Mouse (Mus musculus) midbrain, embryonic 11.5 days (tissue): ENCODE measurements around the gene Tcf7l1. TPM values are rescaled to one million over a fixed set of nuclear protein-coding genes. Genes with fewer than 3 reads are reported as not detected.

Experiments used
- ATAC-seq: fragments of 200-750 bp; cut with Nextera tagmentation; 2 replicates; pipeline ENCODE4 v1.8.0; 2017; ENCODE audit warnings: moderate TSS enrichment, moderate library complexity; ENCODE audit not compliant: low FRiP score
- DNase-seq: peaks from one replicate; pipeline ENCODE4 v3.0.0; 2015; ENCODE audit warnings: low spot score; ENCODE audit errors: missing footprints
- H3K27ac ChIP-seq: fragments of 300-500 bp; sonication (generic); 2 replicates; pipeline ENCODE4 v1.5.1; 2014; ENCODE audit warnings: low read depth, low read length
- H3K27me3 ChIP-seq: fragments of 300-500 bp; sonication (generic); 2 replicates; pipeline ENCODE4 v1.6.1; 2014; ENCODE audit warnings: mild to moderate bottlenecking, low read length, moderate library complexity, mixed read lengths; ENCODE audit not compliant: control insufficient read depth, insufficient read depth
- H3K36me3 ChIP-seq: fragments of 300-500 bp; sonication (generic); 2 replicates; pipeline ENCODE4 v1.6.1; 2014; ENCODE audit warnings: mild to moderate bottlenecking, low read length, moderate library complexity, mixed read lengths; ENCODE audit not compliant: control insufficient read depth, insufficient read depth
- H3K4me1 ChIP-seq: fragments of 300-500 bp; sonication (generic); 2 replicates; pipeline ENCODE4 v1.6.1; 2014; ENCODE audit warnings: low read length; ENCODE audit not compliant: control insufficient read depth, insufficient read depth
- H3K4me2 ChIP-seq: fragments of 300-500 bp; sonication (generic); 2 replicates; pipeline ENCODE4 v1.6.1; 2014; ENCODE audit warnings: mild to moderate bottlenecking, moderate library complexity
- H3K4me3 ChIP-seq: fragments of 300-500 bp; sonication (generic); 2 replicates; pipeline ENCODE4 v1.5.1; 2014; ENCODE audit warnings: low read depth, low read length
- H3K9ac ChIP-seq: fragments of 300-500 bp; sonication (generic); 2 replicates; pipeline ENCODE4 v1.6.1; 2014; ENCODE audit warnings: low read length
- H3K9me3 ChIP-seq: fragments of 300-500 bp; sonication (generic); 2 replicates; pipeline ENCODE4 v1.6.1; 2016; ENCODE audit warnings: low read length; ENCODE audit not compliant: control insufficient read depth
- WGBS: fragments of 180-500 bp; shearing (Covaris S2); extraction: QIAGEN DNeasy Blood & Tissue Kit; methylation state at CpG from one replicate; pipeline ENCODE4 v1.1.7; 2014; 5-methylcytosine and 5-hydroxymethylcytosine counted together
- polyA plus RNA-seq: library from polyadenylated mRNA; unstranded; fragments of >200 nt; fragmentation: Nextera tagmentation; extraction: Ambion mirVana; gene quantifications from 2 replicates; pipeline ENCODE4 v1.2.1, GENCODE M21; 2014

The Tcf7l1 gene
- polyA plus RNA-seq, 1 experiment from 2014 or later = 19.8 TPM

- DNase-seq (no peak), ATAC-seq (no peak)
- peaks cover 8% of the 10 kb centered on the region; the same call in 1 of the 2 replicates for H3K36me3 ChIP-seq
- peak overlapping the region; percentile 95 for H3K4me2 ChIP-seq
- 82% methylated on average over 2 of the region's 2 CpGs for WGBS
- H3K27ac ChIP-seq = no peak overlapping the region
- peaks cover 17% of the 10 kb centered on the region for H3K4me1 ChIP-seq
- H3K4me3 ChIP-seq = peak overlapping the region; percentile 78
- H3K9ac ChIP-seq = peak overlapping the region; percentile 67
- no peaks in the 10 kb centered on the region for H3K27me3 ChIP-seq
- H3K9me3 ChIP-seq = no peaks in the 10 kb centered on the region
Measured at GRCm38 (mm10) chr6:72615151-72615550, 173.9 kb downstream of the Tcf7l1 start.

GRCm38 (mm10) chr6:72610261-72610660 lies 178.8 kb downstream of the Tcf7l1 start:
- ATAC-seq = no peak
- Histone ChIP-seq H3K36me3 (peaks cover 16% of the 10 kb centered on the region), H3K4me2 (no peak overlapping the region), H3K27ac (no peak overlapping the region), H3K9ac (no peak overlapping the region), H3K4me1 (peaks cover 5% of the 10 kb centered on the region), H3K9me3 (no peaks in the 10 kb centered on the region), H3K27me3 (no peaks in the 10 kb centered on the region), H3K4me3 (no peak overlapping the region)
- DNase-seq = peak; percentile 14
- 89% methylated on average over 4 of the region's 4 CpGs for WGBS

GRCm38 (mm10) chr6:72608662-72609184 lies 180.3 kb downstream of the Tcf7l1 start:
- Histone ChIP-seq H3K27ac (no peak overlapping the region), H3K9me3 (no peaks in the 10 kb centered on the region), H3K27me3 (no peaks in the 10 kb centered on the region), H3K9ac (no peak overlapping the region), H3K4me1 (no peaks in the 10 kb centered on the region), H3K36me3 (peaks cover 16% of the 10 kb centered on the region), H3K4me3 (no peak overlapping the region), H3K4me2 (no peak overlapping the region)
- DNase-seq (no peak), ATAC-seq (no peak)
- 93% methylated on average over 4 of the region's 4 CpGs for WGBS

GRCm38 (mm10) chr6:72607676-72608075 lies 181.4 kb downstream of the Tcf7l1 start:
- no peak for DNase-seq
- H3K9ac ChIP-seq = no peak overlapping the region
- no peak overlapping the region for H3K27ac ChIP-seq
- H3K4me2 ChIP-seq = no peak overlapping the region
- H3K4me3 ChIP-seq = no peak overlapping the region
- H3K36me3 ChIP-seq = peaks cover 16% of the 10 kb centered on the region
- WGBS = 94% methylated on average over 5 of the region's 5 CpGs
- no peaks in the 10 kb centered on the region for H3K9me3 ChIP-seq
- no peak for ATAC-seq
- H3K27me3 ChIP-seq = no peaks in the 10 kb centered on the region
- H3K4me1 ChIP-seq = no peaks in the 10 kb centered on the region

- H3K4me1 ChIP-seq = no peaks in the 10 kb centered on the region
- H3K27me3 ChIP-seq = no peaks in the 10 kb centered on the region
- ATAC-seq = no peak
- DNase-seq = no peak
- peaks cover 16% of the 10 kb centered on the region for H3K36me3 ChIP-seq
- WGBS = 83% methylated on average over 4 of the region's 4 CpGs
- no peak overlapping the region for H3K4me2 ChIP-seq
- no peaks in the 10 kb centered on the region for H3K9me3 ChIP-seq
- no peak overlapping the region for H3K9ac ChIP-seq
- no peak overlapping the region for H3K4me3 ChIP-seq
- no peak overlapping the region for H3K27ac ChIP-seq
Measured at GRCm38 (mm10) chr6:72607060-72607459, 182.0 kb downstream of the Tcf7l1 start.

GRCm38 (mm10) chr6:72604066-72604465 lies 185.0 kb downstream of the Tcf7l1 start:
- H3K36me3 ChIP-seq = peaks cover 4% of the 10 kb centered on the region; the same call in 1 of the 2 replicates

GRCm38 (mm10) chr6:72601732-72602131 lies 187.3 kb downstream of the Tcf7l1 start:
- Histone ChIP-seq H3K27ac (no peak overlapping the region), H3K36me3 (peaks cover 4% of the 10 kb centered on the region; the same call in 1 of the 2 replicates), H3K27me3 (no peaks in the 10 kb centered on the region), H3K9ac (no peak overlapping the region), H3K9me3 (no peaks in the 10 kb centered on the region), H3K4me1 (peaks cover 9% of the 10 kb centered on the region), H3K4me3 (no peak overlapping the region), H3K4me2 (no peak overlapping the region)
- ATAC-seq (no peak), DNase-seq (peak; percentile 93)
- WGBS = 58% methylated on average over 1 of the region's 1 CpGs

More at GRCm38 (mm10) chr6:72604066-72604465, 185.0 kb downstream of the Tcf7l1 start:
- H3K27me3 ChIP-seq = no peaks in the 10 kb centered on the region
- no peak overlapping the region for H3K4me2 ChIP-seq
- WGBS = 86% methylated on average over 2 of the region's 2 CpGs
- H3K27ac ChIP-seq = no peak overlapping the region
- no peak for ATAC-seq
- H3K9me3 ChIP-seq = no peaks in the 10 kb centered on the region
- H3K4me1 ChIP-seq = 0 out of 2 replicates have a peak, but pooled peaks cover under 1% of the 10 kb centered on the region
- no peak overlapping the region for H3K9ac ChIP-seq
- no peak for DNase-seq
- no peak overlapping the region for H3K4me3 ChIP-seq

GRCm38 (mm10) chr6:72600771-72601170 lies 188.3 kb downstream of the Tcf7l1 start:
- ATAC-seq = no peak
- Histone ChIP-seq H3K4me2 (no peak overlapping the region), H3K27ac (no peak overlapping the region), H3K4me3 (no peak overlapping the region), H3K9me3 (no peaks in the 10 kb centered on the region), H3K36me3 (no peaks in the 10 kb centered on the region), H3K4me1 (peaks cover 9% of the 10 kb centered on the region), H3K27me3 (no peaks in the 10 kb centered on the region), H3K9ac (no peak overlapping the region)
- DNase-seq = no peak
- 83% methylated on average over 12 of the region's 12 CpGs for WGBS

GRCm38 (mm10) chr6:72600216-72600615 lies 188.8 kb downstream of the Tcf7l1 start:
- DNase-seq (no peak), ATAC-seq (no peak)
- no peaks in the 10 kb centered on the region for H3K36me3 ChIP-seq
- H3K27me3 ChIP-seq = no peaks in the 10 kb centered on the region
- H3K4me2 ChIP-seq = no peak overlapping the region
- no peak overlapping the region for H3K9ac ChIP-seq
- no peak overlapping the region for H3K27ac ChIP-seq
- H3K9me3 ChIP-seq = no peaks in the 10 kb centered on the region
- peaks cover 9% of the 10 kb centered on the region for H3K4me1 ChIP-seq
- WGBS = 80% methylated on average over 6 of the region's 6 CpGs
- H3K4me3 ChIP-seq = no peak overlapping the region
